Mouse (Mus musculus): ENCODE measurements at regions not wholly inside any gene's neighbourhood (a gene's known extent, or its start where the extent isn't known, plus 50 kb on each side); places are given as distances from the start of the nearest gene placed in this dataset.
A peak's percentile ranks its signal among the peaks of the same experiment; 100 is the strongest.

GRCm38 (mm10) chr7:113148700-113149099 is 58.6 kb upstream of the Arntl start:
- H3K36me3 ChIP-seq (ENCODE audit: insufficient read depth, low read length): no peaks in the 10 kb centered on the region
- DNase-seq (ENCODE audit: low spot score) (no peak), ATAC-seq (replicated peaks; ENCODE audit: low FRiP score, low read depth) (no peak)
- H3K27ac ChIP-seq: no peak overlapping the region
- H3K4me3 ChIP-seq (replicated peaks; ENCODE audit: low read depth, low read length): no peak overlapping the region
- H3K9ac ChIP-seq (ENCODE audit: low read depth, low read length): no peak overlapping the region
- peaks cover 6% of the 10 kb centered on the region; the same call in 1 of the 2 replicates for H3K4me1 ChIP-seq (replicated peaks; ENCODE audit: insufficient read depth, low read length)
- H3K9me3 ChIP-seq (replicated peaks; ENCODE audit: low read length): no peaks in the 10 kb centered on the region
- H3K27me3 ChIP-seq (ENCODE audit: insufficient read depth, low read length): no peaks in the 10 kb centered on the region
- no peak for TF ChIP-seq CTCF (IDR thresholded peaks at IDR 0.05; ENCODE audit: low read depth)
- no peak overlapping the region for H3K4me2 ChIP-seq (ENCODE audit: low read length)
- 74% methylated on average over 6 of the region's 6 CpGs for WGBS

DNA sequence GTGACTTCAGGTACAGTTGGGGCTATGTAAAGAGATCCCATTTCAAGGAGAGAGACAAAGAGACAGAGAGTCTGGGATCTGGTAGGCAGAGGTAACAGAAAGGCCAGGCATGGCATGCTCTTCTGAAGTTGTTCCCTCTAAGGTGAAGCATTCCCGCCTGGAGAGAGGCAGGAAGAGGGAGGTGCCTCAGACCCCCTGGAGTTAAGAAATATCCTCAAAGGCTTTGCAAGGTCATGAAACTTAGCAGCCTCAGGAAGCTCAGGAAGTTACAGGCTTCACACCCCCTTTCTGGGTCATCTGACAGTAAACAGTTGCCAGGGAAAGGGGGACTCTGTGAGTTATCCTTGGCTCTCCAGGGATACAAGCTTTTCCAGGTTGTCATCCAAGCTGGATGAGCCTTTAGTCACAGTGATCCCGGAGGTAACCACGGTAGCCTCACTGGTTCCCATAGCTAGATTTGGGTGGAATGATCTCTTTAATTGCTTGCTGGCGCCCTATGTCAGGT is 57.2 kb upstream of the Arntl start:
- no peak for TF ChIP-seq CTCF (IDR thresholded peaks at IDR 0.05; ENCODE audit: low read depth)
- H3K4me3 ChIP-seq (replicated peaks; ENCODE audit: low read depth, low read length): no peak overlapping the region
- H3K27me3 ChIP-seq (ENCODE audit: insufficient read depth, low read length): no peaks in the 10 kb centered on the region
- DNase-seq (ENCODE audit: low spot score) (no peak), ATAC-seq (replicated peaks; ENCODE audit: low FRiP score, low read depth) (no peak)
- no peak overlapping the region for H3K9ac ChIP-seq (ENCODE audit: low read depth, low read length)
- peaks cover 6% of the 10 kb centered on the region; the same call in 1 of the 2 replicates for H3K4me1 ChIP-seq (replicated peaks; ENCODE audit: insufficient read depth, low read length)
- H3K36me3 ChIP-seq (ENCODE audit: insufficient read depth, low read length): no peaks in the 10 kb centered on the region
- peak overlapping the region; percentile 60; the same call in 1 of the 2 replicates for H3K27ac ChIP-seq
- no peaks in the 10 kb centered on the region for H3K9me3 ChIP-seq (replicated peaks; ENCODE audit: low read length)
- WGBS: 70% methylated on average over 4 of the region's 4 CpGs
- H3K4me2 ChIP-seq (ENCODE audit: low read length): no peak overlapping the region

- Histone ChIP-seq H3K27ac (peak overlapping the region; percentile 60), H3K9ac (ENCODE audit: low read depth, low read length) (no peak overlapping the region), H3K27me3 (ENCODE audit: insufficient read depth, low read length) (no peaks in the 10 kb centered on the region), H3K4me2 (ENCODE audit: low read length) (no peak overlapping the region), H3K4me1 (replicated peaks; ENCODE audit: insufficient read depth, low read length) (peaks cover 6% of the 10 kb centered on the region; the same call in 1 of the 2 replicates), H3K36me3 (ENCODE audit: insufficient read depth, low read length) (no peaks in the 10 kb centered on the region), H3K4me3 (replicated peaks; ENCODE audit: low read depth, low read length) (no peak overlapping the region), H3K9me3 (replicated peaks; ENCODE audit: low read length) (no peaks in the 10 kb centered on the region)
- TF ChIP-seq CTCF (IDR thresholded peaks at IDR 0.05; ENCODE audit: low read depth): no peak
- DNase-seq (ENCODE audit: low spot score): peak; percentile 62
- 36% methylated on average over 6 of the region's 6 CpGs for WGBS
- no peak for ATAC-seq (replicated peaks; ENCODE audit: low FRiP score, low read depth)
Observed at GRCm38 (mm10) chr7:113150789-113151188, 56.5 kb upstream of the Arntl start.

DNA sequence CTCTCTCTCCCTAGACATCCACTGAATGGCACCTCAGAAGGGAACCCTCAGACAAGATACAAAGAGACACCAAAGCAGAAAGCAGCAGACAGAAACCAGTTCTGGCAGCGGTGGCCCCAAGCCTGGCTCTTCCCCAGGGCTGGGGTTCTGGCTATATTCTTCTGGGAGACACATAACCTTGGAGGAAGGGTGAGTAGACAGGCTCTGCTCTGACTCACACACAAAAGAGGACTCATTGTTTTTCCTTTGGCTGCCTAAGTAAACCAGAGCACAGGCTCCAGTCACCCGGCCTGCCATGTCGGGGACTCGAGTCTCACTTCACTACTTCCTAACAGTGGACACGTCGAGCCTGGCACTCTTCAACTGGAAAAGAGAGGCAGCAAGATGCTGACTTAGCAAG is 55.8 kb upstream of the Arntl start:
- H3K27ac ChIP-seq: no peak overlapping the region
- H3K36me3 ChIP-seq (ENCODE audit: insufficient read depth, low read length): no peaks in the 10 kb centered on the region
- no peak for DNase-seq (ENCODE audit: low spot score)
- no peak overlapping the region for H3K4me2 ChIP-seq (ENCODE audit: low read length)
- WGBS: 34% methylated on average over 6 of the region's 6 CpGs
- H3K4me1 ChIP-seq (replicated peaks; ENCODE audit: insufficient read depth, low read length): peaks cover 6% of the 10 kb centered on the region; the same call in 1 of the 2 replicates
- H3K27me3 ChIP-seq (ENCODE audit: insufficient read depth, low read length): no peaks in the 10 kb centered on the region
- H3K9me3 ChIP-seq (replicated peaks; ENCODE audit: low read length): no peaks in the 10 kb centered on the region
- H3K9ac ChIP-seq (ENCODE audit: low read depth, low read length): no peak overlapping the region
- H3K4me3 ChIP-seq (replicated peaks; ENCODE audit: low read depth, low read length): no peak overlapping the region
- ATAC-seq (replicated peaks; ENCODE audit: low FRiP score, low read depth): no peak
- no peak for TF ChIP-seq CTCF (IDR thresholded peaks at IDR 0.05; ENCODE audit: low read depth)

- Histone ChIP-seq H3K9me3 (replicated peaks; ENCODE audit: low read length) (no peaks in the 10 kb centered on the region), H3K4me1 (replicated peaks; ENCODE audit: insufficient read depth, low read length) (peaks cover 6% of the 10 kb centered on the region; the same call in 1 of the 2 replicates), H3K27me3 (ENCODE audit: insufficient read depth, low read length) (no peaks in the 10 kb centered on the region), H3K4me2 (ENCODE audit: low read length) (no peak overlapping the region), H3K27ac (no peak overlapping the region), H3K36me3 (ENCODE audit: insufficient read depth, low read length) (no peaks in the 10 kb centered on the region), H3K4me3 (replicated peaks; ENCODE audit: low read depth, low read length) (no peak overlapping the region), H3K9ac (ENCODE audit: low read depth, low read length) (no peak overlapping the region)
- ATAC-seq (replicated peaks; ENCODE audit: low FRiP score, low read depth) (no peak), DNase-seq (ENCODE audit: low spot score) (no peak)
- 79% methylated on average over 2 of the region's 2 CpGs for WGBS
- TF ChIP-seq CTCF (IDR thresholded peaks at IDR 0.05; ENCODE audit: low read depth): no peak
Observed at GRCm38 (mm10) chr7:113153386-113153785, 53.9 kb upstream of the Arntl start.

DNA sequence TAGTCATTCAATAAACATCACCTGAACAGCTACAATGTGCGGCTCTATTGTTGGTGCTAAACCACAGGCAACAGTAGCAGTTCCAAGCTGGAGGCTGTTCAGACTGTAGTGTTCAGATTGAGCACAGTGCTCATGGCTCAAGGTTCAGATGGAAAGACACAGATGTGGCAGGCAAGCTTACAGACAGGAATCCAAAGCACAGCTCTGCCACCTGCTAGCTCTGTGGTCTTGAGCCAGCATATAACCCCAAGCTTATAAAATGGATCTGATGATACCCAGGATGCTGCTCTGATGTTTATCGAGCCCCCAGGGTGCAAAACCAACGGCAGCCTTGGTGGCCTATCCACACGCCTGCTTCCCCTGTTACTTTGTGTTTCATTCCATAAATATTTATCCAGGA is 53.2 kb upstream of the Arntl start:
- Histone ChIP-seq H3K27me3 (ENCODE audit: insufficient read depth, low read length) (no peaks in the 10 kb centered on the region), H3K9ac (ENCODE audit: low read depth, low read length) (no peak overlapping the region), H3K27ac (no peak overlapping the region), H3K4me2 (ENCODE audit: low read length) (no peak overlapping the region), H3K9me3 (replicated peaks; ENCODE audit: low read length) (no peaks in the 10 kb centered on the region), H3K4me1 (replicated peaks; ENCODE audit: insufficient read depth, low read length) (peaks cover 6% of the 10 kb centered on the region; the same call in 1 of the 2 replicates), H3K4me3 (replicated peaks; ENCODE audit: low read depth, low read length) (no peak overlapping the region), H3K36me3 (ENCODE audit: insufficient read depth, low read length) (no peaks in the 10 kb centered on the region)
- TF ChIP-seq CTCF (IDR thresholded peaks at IDR 0.05; ENCODE audit: low read depth): no peak
- 88% methylated on average over 4 of the region's 4 CpGs for WGBS
- DNase-seq (ENCODE audit: low spot score) (no peak), ATAC-seq (replicated peaks; ENCODE audit: low FRiP score, low read depth) (no peak)

- Histone ChIP-seq H3K4me1 (replicated peaks; ENCODE audit: insufficient read depth, low read length) (no peaks in the 10 kb centered on the region), H3K27me3 (ENCODE audit: insufficient read depth, low read length) (no peaks in the 10 kb centered on the region), H3K36me3 (ENCODE audit: insufficient read depth, low read length) (no peaks in the 10 kb centered on the region), H3K4me3 (replicated peaks; ENCODE audit: low read depth, low read length) (no peak overlapping the region), H3K9ac (ENCODE audit: low read depth, low read length) (no peak overlapping the region), H3K4me2 (ENCODE audit: low read length) (no peak overlapping the region), H3K9me3 (replicated peaks; ENCODE audit: low read length) (no peaks in the 10 kb centered on the region), H3K27ac (no peak overlapping the region)
- no peak for ATAC-seq (replicated peaks; ENCODE audit: low FRiP score, low read depth)
- WGBS: 83% methylated on average over 5 of the region's 5 CpGs
- TF ChIP-seq CTCF (IDR thresholded peaks at IDR 0.05; ENCODE audit: low read depth): no peak
- DNase-seq (ENCODE audit: low spot score): no peak
Observed at GRCm38 (mm10) chr7:113156366-113156765, 50.9 kb upstream of the Arntl start.

Data from kidney, postnatal 0 days (tissue).